Mouse (Mus musculus) cerebral cortex, adult 2 months (tissue): ENCODE measurements around the gene Sstr5.

Experiments used
- WGBS: fragments of 180-500 bp; shearing (Covaris S2); methylation state at CpG from one replicate; pipeline ENCODE4 v1.1.7; 2018; 5-methylcytosine and 5-hydroxymethylcytosine counted together

Gene Sstr5

GRCm38 (mm10) chr17:25497013-25497412 is at the start of gene Sstr5:
Gene Sstr5 (minus strand): TSS chr17:25497288.
- WGBS, result 2% methylated on average over 25 of the region's 28 CpGs

- WGBS, result 92% methylated on average over 4 of the region's 4 CpGs
These were observed 44.7 kb upstream of the Sstr5 start for GRCm38 (mm10) chr17:25541768-25542167.

- 84% methylated on average over 5 of the region's 5 CpGs for WGBS
These were observed 43.6 kb upstream of the Sstr5 start for GRCm38 (mm10) chr17:25540731-25541130.

- 31% methylated on average over 27 of the region's 27 CpGs for WGBS
These were observed 42.1 kb upstream of the Sstr5 start for GRCm38 (mm10) chr17:25538945-25539875.

GRCm38 (mm10) chr17:25530357-25531022 is 33.4 kb upstream of the Sstr5 start:
- WGBS, result 65% methylated on average over 8 of the region's 8 CpGs

- WGBS, result 88% methylated on average over 12 of the region's 12 CpGs
These were observed 25.0 kb upstream of the Sstr5 start for GRCm38 (mm10) chr17:25522080-25522479.

- 47% methylated on average over 9 of the region's 9 CpGs for WGBS
These were observed 23.4 kb upstream of the Sstr5 start for GRCm38 (mm10) chr17:25520492-25520891.

GRCm38 (mm10) chr17:25519511-25519910 is 22.4 kb upstream of the Sstr5 start:
- 56% methylated on average over 5 of the region's 5 CpGs for WGBS

- WGBS, result 54% methylated on average over 17 of the region's 17 CpGs
These were observed 21.1 kb upstream of the Sstr5 start for GRCm38 (mm10) chr17:25518144-25518543.

- 55% methylated on average over 5 of the region's 5 CpGs for WGBS
These were observed 19.2 kb upstream of the Sstr5 start for GRCm38 (mm10) chr17:25516315-25516714.

- WGBS, result 97% methylated on average over 2 of the region's 2 CpGs
These were observed 17.0 kb upstream of the Sstr5 start for GRCm38 (mm10) chr17:25514055-25514454.

GRCm38 (mm10) chr17:25511876-25512275 is 14.8 kb upstream of the Sstr5 start:
- 88% methylated on average over 3 of the region's 3 CpGs for WGBS

- 84% methylated on average over 10 of the region's 10 CpGs for WGBS
These were observed 13.2 kb upstream of the Sstr5 start for GRCm38 (mm10) chr17:25510074-25510830.

- WGBS, result 41% methylated on average over 7 of the region's 7 CpGs
These were observed 11.9 kb upstream of the Sstr5 start for GRCm38 (mm10) chr17:25508860-25509577.

GRCm38 (mm10) chr17:25507799-25508198 is 10.7 kb upstream of the Sstr5 start:
- WGBS, result 22% methylated on average over 3 of the region's 3 CpGs

GRCm38 (mm10) chr17:25502599-25502998 is 5.5 kb upstream of the Sstr5 start:
- WGBS, result 82% methylated on average over 4 of the region's 4 CpGs

GRCm38 (mm10) chr17:25482092-25482491 is 15.0 kb downstream of the Sstr5 start:
- 64% methylated on average over 6 of the region's 6 CpGs for WGBS

- whole genome bisulfite sequencing, result 79% methylated on average over 4 of the region's 4 CpGs
These were observed 16.3 kb downstream of the Sstr5 start for GRCm38 (mm10) chr17:25480820-25481219.

GRCm38 (mm10) chr17:25480152-25480551 is 16.9 kb downstream of the Sstr5 start:
- WGBS, result 57% methylated on average over 8 of the region's 8 CpGs

GRCm38 (mm10) chr17:25475946-25476744 is 20.9 kb downstream of the Sstr5 start:
- WGBS, result 30% methylated on average over 19 of the region's 19 CpGs
